Mouse (Mus musculus) large intestine, adult 2 months (tissue): ENCODE data around the gene Psmc4. TPM values are rescaled to one million over a fixed set of nuclear protein-coding genes. Genes with fewer than 3 reads are reported as not detected.

Experiments
- polyA plus RNA-seq: library from polyadenylated mRNA; depleted of rRNA; stranded (reverse); fragments of >200 nt; gene quantifications from 2 replicates; pipeline ENCODE4 v1.2.3, GENCODE M21; 2012; rRNA removed

Gene Psmc4
- polyA plus RNA-seq, 1 experiment = 124 TPM

Other genes with a start within 250 kb of the Psmc4 start
- gene Zfp626, start 242.9 kb downstream of the Psmc4 start, polyA plus RNA-seq = 0.73 and 1.2 TPM in 2 replicates
- 0.53 and 1.1 TPM in 2 replicates for gene Zfp59, start 211.5 kb downstream of the Psmc4 start, polyA plus RNA-seq
- 0.37 and 0.80 TPM in 2 replicates for gene Zfp607a, start 192.6 kb downstream of the Psmc4 start, polyA plus RNA-seq
- 1.1 and 1.7 TPM in 2 replicates for gene Zfp974, start 120.6 kb downstream of the Psmc4 start, polyA plus RNA-seq
- gene Zfp780b, start 70.9 kb downstream of the Psmc4 start, polyA plus RNA-seq = 1.2 and 1.5 TPM in 2 replicates
- gene Zfp850, start 36.0 kb downstream of the Psmc4 start, polyA plus RNA-seq = 0.33 and 0.36 TPM in 2 replicates
- gene Fcgbp, start 21.1 kb upstream of the Psmc4 start, polyA plus RNA-seq = 2,978 and 3,484 TPM in 2 replicates
- 0.25 and 0.48 TPM in 2 replicates for gene 9530053A07Rik, start 79.4 kb upstream of the Psmc4 start, polyA plus RNA-seq
- gene Fbl, start 119.6 kb upstream of the Psmc4 start, polyA plus RNA-seq = 58.2 and 60.1 TPM in 2 replicates
- gene Dyrk1b, start 129.4 kb upstream of the Psmc4 start, polyA plus RNA-seq = 11.3 and 16.1 TPM in 2 replicates
- gene Eid2, start 217.8 kb upstream of the Psmc4 start, polyA plus RNA-seq = 0.89 and 1.2 TPM in 2 replicates
- 1.9 and 2.9 TPM in 2 replicates for gene Eid2b, start 227.6 kb upstream of the Psmc4 start, polyA plus RNA-seq
- gene Selenov, start 241.1 kb upstream of the Psmc4 start, polyA plus RNA-seq = not detected in 2 replicates